Mouse (Mus musculus): ENCODE data around the gene Sesn3.
A peak's percentile ranks its signal among the peaks of the same experiment; 100 is the strongest.
"Not testable (repeated sequence)": the region's sequence is repeated elsewhere in the genome, so short reads cannot be mapped to it uniquely, and the experiment has no call there.

Sesn3 gene

GRCm38 (mm10) chr9:14285036-14285435 lies 10.2 kb downstream of the Sesn3 start:
- no peak for DNase-seq

- DNase-seq, result no peak
Measured at GRCm38 (mm10) chr9:14287234-14287633, 12.4 kb downstream of the Sesn3 start.

- DNase-seq, result no peak
Measured at GRCm38 (mm10) chr9:14288500-14288899, 13.6 kb downstream of the Sesn3 start.

GRCm38 (mm10) chr9:14293866-14294265 lies 19.0 kb downstream of the Sesn3 start:
- DNase-seq, result no peak

GRCm38 (mm10) chr9:14295680-14296440 lies 21.0 kb downstream of the Sesn3 start:
- no peak for DNase-seq

GRCm38 (mm10) chr9:14297204-14297603 lies 22.3 kb downstream of the Sesn3 start:
- DNase-seq, result no peak

GRCm38 (mm10) chr9:14299819-14300218 lies 25.0 kb downstream of the Sesn3 start:
- DNase-seq, result no peak

- DNase-seq, result no peak
Measured at GRCm38 (mm10) chr9:14300795-14301194, 25.9 kb downstream of the Sesn3 start.

- no peak for DNase-seq
Measured at GRCm38 (mm10) chr9:14304262-14304968, 29.5 kb downstream of the Sesn3 start.

- DNase-seq, result no peak
Measured at GRCm38 (mm10) chr9:14307341-14307740, 32.5 kb downstream of the Sesn3 start.

GRCm38 (mm10) chr9:14313968-14314367 lies 39.1 kb downstream of the Sesn3 start:
- DNase-seq, result no peak

- DNase-seq, result no peak
Measured at GRCm38 (mm10) chr9:14314477-14314876, 39.6 kb downstream of the Sesn3 start.

GRCm38 (mm10) chr9:14316618-14317017 lies 41.8 kb downstream of the Sesn3 start:
- no peak for DNase-seq

GRCm38 (mm10) chr9:14335829-14336228 lies 61.0 kb downstream of the Sesn3 start:
- no peak for DNase-seq

- DNase-seq, result peak; percentile 6
Measured at GRCm38 (mm10) chr9:14336901-14337300, 62.0 kb downstream of the Sesn3 start.

- peak; percentile 45 for DNase-seq
Measured at GRCm38 (mm10) chr9:14338701-14339100, 63.8 kb downstream of the Sesn3 start.

- DNase-seq, result peak; percentile 82
Measured at GRCm38 (mm10) chr9:14342041-14342668, 67.3 kb downstream of the Sesn3 start.

GRCm38 (mm10) chr9:14345866-14346265 lies 71.0 kb downstream of the Sesn3 start:
- not testable (repeated sequence) for DNase-seq

- DNase-seq, result peak; percentile 33
Measured at GRCm38 (mm10) chr9:14348416-14348815, 73.5 kb downstream of the Sesn3 start.

- no peak for DNase-seq
Measured at GRCm38 (mm10) chr9:14349380-14349779, 74.5 kb downstream of the Sesn3 start.

GRCm38 (mm10) chr9:14350787-14351186 lies 75.9 kb downstream of the Sesn3 start:
- no peak for DNase-seq

GRCm38 (mm10) chr9:14352337-14352736 lies 77.5 kb downstream of the Sesn3 start:
- no peak for DNase-seq

- DNase-seq, result no peak
Measured at GRCm38 (mm10) chr9:14354852-14355251, 80.0 kb downstream of the Sesn3 start.

GRCm38 (mm10) chr9:14357033-14357432 lies 82.2 kb downstream of the Sesn3 start:
- peak; percentile 13 for DNase-seq
